Mouse (Mus musculus): ENCODE measurements around the gene Gipr.

DNA sequence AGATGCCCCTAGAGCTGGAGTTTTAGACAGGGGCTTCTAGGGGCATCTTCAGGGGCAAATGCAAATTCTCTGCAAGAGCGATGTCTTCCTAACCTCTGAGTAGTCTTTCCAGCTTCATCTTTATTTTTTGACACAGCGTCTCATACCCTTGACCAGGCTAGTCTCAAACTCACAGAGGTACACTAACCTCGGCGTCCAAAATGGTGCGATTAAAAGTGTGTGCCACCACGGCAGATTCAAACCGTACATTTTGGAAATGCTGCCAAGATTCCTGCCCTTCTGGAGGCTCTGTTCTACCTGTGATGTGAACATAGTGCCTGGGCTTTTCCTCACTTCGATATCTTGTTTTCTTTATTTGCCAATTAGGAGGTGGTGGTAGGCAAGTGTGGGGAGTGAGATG is 46.8 kb downstream of the Gipr start:
- TF ChIP-seq POLR2A (IDR thresholded peaks at IDR 0.05; ENCODE audit: borderline replicate concordance, control insufficient read depth, low read depth, low read length) (no peak), CTCF (IDR thresholded peaks at IDR 0.05; ENCODE audit: control insufficient read depth, insufficient read depth, low read length) (no peak)

Data from bone marrow, adult 2 months (tissue).